In genomic region chr10:93129904-93130455, GRCm38 (mm10) we compare ENCODE assay signal across 27 mouse cellular contexts. TPM values are rescaled to one million over a fixed set of nuclear protein-coding genes. Genes with fewer than 3 reads are reported as not detected.
DNase-seq lines count a peak whose midpoint lies in the region; ATAC-seq and TF ChIP-seq lines count a peak whose summit lies in the region.
"Had no signal": no experiment of that assay in that cellular context is flagged by ENCODE, and none has a peak within 500 bp of the region (broad histone marks: within the 10 kb centered on the region; RNA-seq: fewer than 3 reads in every experiment).

No protein-coding gene starts in this region.

- peaks cover 9% of the 10 kb centered on the region for H3K4me1 ChIP-seq in midbrain, embryonic 13.5 days (replicated peaks)
- 0 out of 2 replicates have a peak, but pooled peaks cover 4% of the 10 kb centered on the region for H3K4me1 ChIP-seq in midbrain, embryonic 15.5 days
- no peaks in the 10 kb centered on the region for H3K4me1 ChIP-seq in embryonic fibroblast, embryonic 13.5 days (ENCODE audit: control insufficient read depth, insufficient read depth, low read length)
- peaks cover 19% of the 10 kb centered on the region for H3K4me1 ChIP-seq in forebrain, embryonic 15.5 days
- H3K4me1 ChIP-seq: embryonic facial prominence, embryonic 13.5 days; hindbrain, embryonic 10.5 days; hindbrain, embryonic 15.5 days; kidney, embryonic 15.5 days; limb, embryonic 12.5 days had no signal

- no peak for TF ChIP-seq CTCF in embryonic fibroblast, embryonic 13.5 days (IDR thresholded peaks at IDR 0.05; ENCODE audit: borderline replicate concordance, insufficient read depth, low read length)

- ATAC-seq in midbrain, embryonic 13.5 days: no peak
- no peak; the same call in 1 of the 2 replicates for ATAC-seq in midbrain, embryonic 15.5 days (replicated peaks)
- peak; percentile 66 for ATAC-seq in forebrain, embryonic 15.5 days (replicated peaks)
- ATAC-seq: CD4-positive, CD25-positive, alpha-beta regulatory T cell, adult 4 months had no signal

- H3K9ac ChIP-seq in midbrain, embryonic 13.5 days (replicated peaks): no peak overlapping the region
- no peak overlapping the region for H3K9ac ChIP-seq in midbrain, embryonic 15.5 days
- no peak overlapping the region for H3K9ac ChIP-seq in forebrain, embryonic 15.5 days (replicated peaks)
- H3K9ac ChIP-seq: embryonic facial prominence, embryonic 13.5 days; hindbrain, embryonic 15.5 days; kidney, embryonic 15.5 days; limb, embryonic 12.5 days; liver, embryonic 15.5 days; lung, embryonic 14.5 days; midbrain, embryonic 12.5 days had no signal

- H3K4me3 ChIP-seq in midbrain, embryonic 13.5 days (replicated peaks): no peak overlapping the region
- H3K4me3 ChIP-seq in midbrain, embryonic 15.5 days: no peak overlapping the region
- H3K4me3 ChIP-seq in embryonic fibroblast, embryonic 13.5 days (ENCODE audit: insufficient read depth, low read length): no peak overlapping the region
- H3K4me3 ChIP-seq in forebrain, embryonic 15.5 days: no peak overlapping the region
- H3K4me3 ChIP-seq: embryonic facial prominence, embryonic 13.5 days; heart, adult 2 months; hindbrain, embryonic 10.5 days; hindbrain, embryonic 15.5 days; kidney, embryonic 15.5 days; limb, embryonic 12.5 days; liver, embryonic 15.5 days; midbrain, embryonic 12.5 days had no signal

- no peak for DNase-seq in thymus, adult 18-20 months
- no peak for DNase-seq in lung, postnatal 4 days
- no peak for DNase-seq in layer of hippocampus, postnatal 36 days
- DNase-seq: adrenal gland, postnatal 14 days; cerebellum, adult 18-20 months; cerebellum, postnatal 10 days; heart, postnatal 14 days; kidney, adult 18-20 months; kidney, postnatal 36 days; lung, embryonic 14.5 days; lung, postnatal 14 days; spleen, adult 18-20 months; thymus, adult 2 months; thymus, postnatal 36 days had no signal

- 40% methylated on average over 9 of the region's 9 CpGs for WGBS in midbrain, embryonic 13.5 days
- WGBS in midbrain, embryonic 15.5 days: 33% methylated on average over 9 of the region's 9 CpGs
- 14% methylated on average over 9 of the region's 9 CpGs for WGBS in forebrain, embryonic 15.5 days

- no peaks in the 10 kb centered on the region for H3K36me3 ChIP-seq in midbrain, embryonic 13.5 days
- H3K36me3 ChIP-seq in midbrain, embryonic 15.5 days (replicated peaks): no peaks in the 10 kb centered on the region
- no peaks in the 10 kb centered on the region for H3K36me3 ChIP-seq in forebrain, embryonic 15.5 days
- H3K36me3 ChIP-seq: embryonic facial prominence, embryonic 13.5 days; hindbrain, embryonic 10.5 days; hindbrain, embryonic 15.5 days; kidney, embryonic 15.5 days; limb, embryonic 12.5 days; liver, embryonic 15.5 days; midbrain, embryonic 12.5 days had no signal

- H3K27me3 ChIP-seq in midbrain, embryonic 13.5 days: no peaks in the 10 kb centered on the region
- no peaks in the 10 kb centered on the region for H3K27me3 ChIP-seq in midbrain, embryonic 15.5 days (replicated peaks)
- H3K27me3 ChIP-seq in forebrain, embryonic 15.5 days: no peaks in the 10 kb centered on the region
- H3K27me3 ChIP-seq: embryonic facial prominence, embryonic 13.5 days; hindbrain, embryonic 15.5 days; kidney, embryonic 15.5 days; limb, embryonic 12.5 days; liver, embryonic 15.5 days; midbrain, embryonic 12.5 days had no signal

- H3K4me2 ChIP-seq in midbrain, embryonic 13.5 days (replicated peaks): no peak overlapping the region
- no peak overlapping the region for H3K4me2 ChIP-seq in midbrain, embryonic 15.5 days
- no peak overlapping the region for H3K4me2 ChIP-seq in forebrain, embryonic 15.5 days (replicated peaks)
- H3K4me2 ChIP-seq: embryonic facial prominence, embryonic 13.5 days; hindbrain, embryonic 15.5 days; kidney, embryonic 15.5 days; limb, embryonic 12.5 days; liver, embryonic 15.5 days; lung, embryonic 14.5 days; midbrain, embryonic 12.5 days had no signal

- H3K9me3 ChIP-seq in midbrain, embryonic 13.5 days: no peaks in the 10 kb centered on the region
- no peaks in the 10 kb centered on the region for H3K9me3 ChIP-seq in midbrain, embryonic 15.5 days
- H3K9me3 ChIP-seq in forebrain, embryonic 15.5 days: no peaks in the 10 kb centered on the region
- H3K9me3 ChIP-seq: embryonic facial prominence, embryonic 13.5 days; hindbrain, embryonic 10.5 days; hindbrain, embryonic 15.5 days; kidney, embryonic 15.5 days; limb, embryonic 12.5 days; liver, embryonic 15.5 days; midbrain, embryonic 12.5 days had no signal

- TF ChIP-seq POLR2A in embryonic fibroblast, embryonic 13.5 days (IDR thresholded peaks at IDR 0.05; ENCODE audit: low read depth, low read length): no peak

- H3K27ac ChIP-seq in midbrain, embryonic 13.5 days: peak overlapping the region; percentile 44; the same call in 1 of the 2 replicates
- H3K27ac ChIP-seq in midbrain, embryonic 15.5 days: no peak overlapping the region
- H3K27ac ChIP-seq in embryonic fibroblast, embryonic 13.5 days (ENCODE audit: insufficient read depth, low read length): peak overlapping the region; percentile 1; the same call in 1 of the 2 replicates
- peak overlapping the region; percentile 92 for H3K27ac ChIP-seq in forebrain, embryonic 15.5 days (replicated peaks)
- H3K27ac ChIP-seq: embryonic facial prominence, embryonic 13.5 days; heart, adult 2 months; hindbrain, embryonic 10.5 days; kidney, embryonic 15.5 days; limb, embryonic 12.5 days had no signal

RNA-seq across cellular contexts. Expression of gene Cdk17, which starts 30.7 kb away (rescaled TPM):
- polyA plus RNA-seq in midbrain, embryonic 13.5 days (2015; fragmentation: Nextera tagmentation; extraction: Ambion mirVana): 40.7 and 46.3 TPM in 2 replicates
- polyA plus RNA-seq in midbrain, embryonic 15.5 days (2015; fragmentation: Nextera tagmentation; extraction: Ambion mirVana): 42.2 and 45.7 TPM in 2 replicates
- 35.1 and 42.2 TPM in 2 replicates for polyA plus RNA-seq in embryonic fibroblast, embryonic 13.5 days (2011; ENCODE audit: insufficient read length, low read depth, missing spikeins)
- polyA plus RNA-seq in forebrain, embryonic 15.5 days (2015; fragmentation: Nextera tagmentation; extraction: Ambion mirVana): 50.2 and 57.3 TPM in 2 replicates
- 100 to 1,000 TPM; 193 to 200 TPM for total RNA-seq in layer of hippocampus, postnatal 36 days (2021)

RNA-seq across cellular contexts. Expression of gene Cfap54, which starts 48.6 kb away (rescaled TPM):
- polyA plus RNA-seq in midbrain, embryonic 13.5 days (2015; fragmentation: Nextera tagmentation; extraction: Ambion mirVana): 2.3 and 3.0 TPM in 2 replicates
- polyA plus RNA-seq in midbrain, embryonic 15.5 days (2015; fragmentation: Nextera tagmentation; extraction: Ambion mirVana): 3.0 and 4.0 TPM in 2 replicates
- polyA plus RNA-seq in embryonic fibroblast, embryonic 13.5 days (2011; ENCODE audit: insufficient read length, low read depth, missing spikeins): 0.20 and 0.23 TPM in 2 replicates
- polyA plus RNA-seq in forebrain, embryonic 15.5 days (2015; fragmentation: Nextera tagmentation; extraction: Ambion mirVana): 2.2 and 2.3 TPM in 2 replicates
- 10 to 100 TPM; 17.8 to 18.1 TPM for total RNA-seq in layer of hippocampus, postnatal 36 days (2021)
